Mouse (Mus musculus) CD4-positive, CD25-positive, alpha-beta regulatory T cell, adult 2 months (primary cell): ENCODE data around the gene Mfng.

Source experiments
- DNase-seq: peaks from one replicate; pipeline ENCODE4 v3.0.0-alpha.2; 2012; ENCODE audit warnings: low read depth, low spot score

The Mfng gene

DNA sequence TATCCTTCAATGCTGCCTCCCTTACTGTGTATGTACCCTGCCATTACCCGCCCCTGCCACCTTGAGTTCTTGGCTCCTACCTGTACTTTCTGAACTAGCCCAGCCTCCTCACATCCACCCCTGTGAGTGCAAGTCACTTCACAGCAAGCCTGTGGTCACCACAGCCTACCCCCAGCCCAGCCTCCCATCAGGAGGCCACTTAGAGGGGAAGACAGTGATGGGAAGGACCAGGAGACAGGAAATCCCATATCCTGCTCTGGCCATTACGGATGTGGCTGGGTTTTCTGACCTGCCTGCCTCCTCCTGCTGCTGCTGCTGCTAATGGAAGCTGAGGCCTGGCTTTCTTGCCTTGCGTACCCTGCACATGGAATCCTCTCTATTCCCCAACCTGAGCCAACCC lies 14.8 kb upstream of the Mfng start:
- no peak for DNase-seq

GRCm38 (mm10) chr15:78787287-78787856 lies 14.1 kb upstream of the Mfng start:
- no peak for DNase-seq

DNA sequence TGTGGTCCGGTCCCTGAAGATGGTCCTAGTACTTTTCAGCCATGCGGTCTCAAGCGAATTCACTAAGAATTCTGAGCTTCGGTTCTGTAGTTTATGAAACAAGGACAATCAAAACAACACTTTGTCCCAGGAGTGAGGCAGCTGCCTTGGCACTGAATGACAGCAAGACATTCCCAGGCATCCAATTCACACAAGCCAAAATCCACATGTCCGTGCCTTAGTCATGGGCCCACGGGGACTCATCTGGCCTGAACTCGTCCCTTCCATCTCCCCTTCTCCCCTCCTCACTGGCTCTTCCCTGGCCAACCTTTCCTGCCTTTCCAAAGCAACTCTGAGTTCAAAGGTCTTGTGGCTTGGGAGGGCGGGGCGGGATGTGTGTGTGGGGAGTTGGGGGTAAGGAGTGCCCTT lies 13.1 kb upstream of the Mfng start:
- no peak for DNase-seq

DNA sequence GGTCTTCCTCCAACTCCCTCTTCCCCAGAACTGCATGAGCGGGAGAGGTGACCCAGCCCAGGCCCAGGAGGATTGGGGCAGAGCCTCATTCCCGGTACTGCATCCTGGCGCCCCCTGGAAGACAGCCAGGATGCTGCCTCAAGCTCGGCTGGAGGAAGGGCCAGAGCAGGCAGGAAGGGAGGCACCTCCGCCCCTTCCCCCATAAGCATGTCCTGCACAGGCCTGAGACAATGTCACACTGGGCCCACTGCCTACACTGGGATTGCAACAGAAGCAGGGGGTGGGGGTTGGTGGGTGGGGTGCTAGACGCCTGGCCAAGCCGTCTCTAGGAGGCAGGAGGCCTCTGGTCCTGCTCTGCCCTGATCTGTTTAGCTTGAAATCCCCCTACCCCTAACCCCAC lies 12.7 kb upstream of the Mfng start:
- DNase-seq = no peak

DNA sequence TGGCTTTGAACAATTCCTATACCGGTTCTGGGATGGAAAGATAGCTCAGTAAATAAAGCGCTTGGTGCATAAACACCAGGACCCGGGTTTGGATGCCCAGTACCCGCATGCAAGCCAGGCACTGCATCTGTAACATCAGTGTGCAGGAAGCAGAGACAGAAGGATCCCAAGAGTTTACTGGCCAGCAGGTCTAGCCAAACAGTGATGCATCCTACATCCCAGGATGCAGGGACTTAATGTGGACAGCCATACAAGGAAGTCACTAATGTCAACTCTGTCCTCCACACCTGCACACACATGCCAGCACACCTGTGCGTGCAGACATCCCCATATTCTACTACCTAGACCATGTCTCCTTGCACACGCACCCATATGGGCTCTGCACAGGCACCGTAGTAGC lies 12.0 kb upstream of the Mfng start:
- no peak for DNase-seq

GRCm38 (mm10) chr15:78784520-78784919 lies 11.2 kb upstream of the Mfng start:
- no peak for DNase-seq

DNA sequence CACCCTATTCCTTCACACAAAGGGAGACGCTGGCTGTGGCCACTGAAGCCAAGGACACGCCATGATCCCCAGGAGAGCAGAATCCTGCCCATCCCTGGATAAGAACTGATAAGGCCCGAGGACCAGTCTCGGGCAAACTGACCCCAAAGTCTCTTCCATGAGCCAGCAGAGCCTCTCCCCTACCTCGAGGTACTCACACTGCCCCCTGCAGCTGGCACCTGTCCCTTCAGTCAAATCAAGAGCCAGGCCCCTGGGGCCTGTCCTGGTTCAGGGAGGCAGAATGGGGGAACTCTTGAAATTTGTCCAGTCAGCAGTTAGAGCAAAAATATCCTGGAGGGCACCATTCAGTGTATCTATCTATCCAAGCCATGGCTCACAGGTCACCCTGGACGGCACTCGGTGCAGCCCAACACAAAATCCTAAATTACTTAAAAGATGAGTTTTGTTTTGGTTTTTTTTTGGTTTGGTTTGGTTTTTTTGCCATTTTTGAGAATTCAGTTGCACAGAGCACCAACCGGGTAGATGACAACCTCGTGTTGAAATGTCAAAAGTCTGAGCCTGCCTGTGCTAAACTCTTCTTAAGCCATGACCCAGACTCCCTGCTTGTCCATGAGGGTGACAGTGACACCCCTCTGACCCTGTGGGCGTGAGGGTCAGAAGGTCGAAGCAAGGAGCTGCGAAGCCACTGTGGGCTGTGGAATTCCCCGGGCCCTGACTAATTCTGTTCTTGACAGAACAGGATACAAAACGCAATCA lies 9.3 kb upstream of the Mfng start:
- peak; percentile 16 for DNase-seq

DNA sequence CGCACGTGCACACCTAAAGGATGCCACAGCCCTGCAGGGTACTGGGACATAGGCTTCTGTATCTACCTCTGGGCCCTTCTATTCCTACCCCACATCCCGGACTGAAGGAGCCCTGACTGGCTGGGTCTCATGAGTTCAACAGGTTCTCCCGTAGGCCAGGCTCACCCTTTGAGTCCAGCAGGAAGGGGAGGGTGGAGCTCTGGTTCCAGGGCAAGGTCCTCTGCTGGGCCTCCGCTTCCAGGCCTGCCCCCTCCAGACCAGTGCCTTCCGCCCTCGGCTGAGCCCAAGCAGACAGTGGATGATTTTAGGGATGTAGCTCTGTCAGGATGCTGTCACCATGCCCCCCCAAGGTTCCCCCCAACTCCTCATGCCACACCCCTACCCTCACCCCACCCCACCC lies 7.6 kb upstream of the Mfng start:
- no peak for DNase-seq

DNA sequence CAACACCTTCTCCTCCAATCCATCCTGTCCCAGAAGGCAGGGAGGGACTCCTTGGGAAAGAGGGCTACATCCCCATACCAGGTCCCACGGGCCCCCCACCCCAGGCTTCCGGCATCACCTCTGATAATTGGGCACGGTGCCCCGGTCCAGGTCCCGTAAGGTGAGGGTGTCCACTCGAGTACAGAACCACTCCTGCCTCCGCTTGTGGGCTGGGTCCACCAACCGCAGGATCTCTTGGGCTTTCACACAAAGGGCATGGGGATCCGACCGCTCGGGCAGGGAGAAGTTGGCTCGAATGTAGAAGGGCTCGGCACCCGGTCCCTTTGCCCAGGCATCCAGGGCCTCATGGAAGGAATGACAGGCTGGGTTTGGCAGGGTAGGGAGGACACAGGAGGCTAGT lies 7.1 kb upstream of the Mfng start:
- no peak for DNase-seq

DNA sequence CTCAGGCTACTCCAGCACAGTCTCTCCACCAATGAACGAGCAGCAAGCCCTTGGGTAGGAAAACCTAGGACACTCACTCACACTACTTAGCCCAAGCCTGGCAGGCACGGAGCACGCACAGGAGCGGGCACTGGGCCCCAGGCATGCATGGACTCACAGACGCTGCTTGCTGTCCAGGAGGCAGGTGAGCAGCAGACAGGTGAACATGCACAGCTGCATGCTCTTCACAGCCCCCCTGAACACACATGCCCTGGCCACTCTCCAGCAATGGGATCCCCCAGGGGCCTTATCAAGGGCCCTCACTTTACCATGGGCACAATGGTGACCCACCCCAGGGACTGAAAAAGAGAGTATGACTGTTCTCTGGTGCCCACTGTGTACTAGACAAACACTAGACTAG lies 6.4 kb upstream of the Mfng start:
- DNase-seq = no peak

- peak; percentile 37 for DNase-seq
Observed at GRCm38 (mm10) chr15:78779253-78779652, 6.0 kb upstream of the Mfng start.

- peak; percentile 86 for DNase-seq
Observed at GRCm38 (mm10) chr15:78778077-78778870, 5.0 kb upstream of the Mfng start.

DNA sequence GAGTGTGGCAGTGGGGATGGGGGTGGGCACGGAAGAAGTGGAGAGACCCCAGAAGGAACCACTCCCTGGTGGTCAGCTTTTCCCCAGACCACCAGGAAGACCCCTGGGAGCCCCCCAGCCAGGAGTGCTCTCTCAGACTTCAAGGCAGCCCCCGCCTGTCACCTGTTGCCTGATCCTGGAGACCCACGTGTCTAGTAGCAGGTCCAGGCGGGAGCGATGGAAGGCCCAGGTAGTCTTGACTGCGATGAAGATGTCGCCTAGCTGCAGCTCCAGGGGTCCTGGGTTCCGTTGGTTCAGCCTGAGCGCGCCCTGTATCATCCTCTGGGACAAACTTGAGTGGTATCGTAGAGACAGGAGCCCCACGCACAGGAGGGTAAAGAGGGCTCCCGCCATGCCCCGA lies 419 bp downstream of the Mfng start:
- DNase-seq = no peak

GRCm38 (mm10) chr15:78772368-78772763 lies 909 bp downstream of the Mfng start:
- DNase-seq = peak; percentile 74

GRCm38 (mm10) chr15:78771531-78772367 lies 1.5 kb downstream of the Mfng start:
- DNase-seq = peak; percentile 74

DNA sequence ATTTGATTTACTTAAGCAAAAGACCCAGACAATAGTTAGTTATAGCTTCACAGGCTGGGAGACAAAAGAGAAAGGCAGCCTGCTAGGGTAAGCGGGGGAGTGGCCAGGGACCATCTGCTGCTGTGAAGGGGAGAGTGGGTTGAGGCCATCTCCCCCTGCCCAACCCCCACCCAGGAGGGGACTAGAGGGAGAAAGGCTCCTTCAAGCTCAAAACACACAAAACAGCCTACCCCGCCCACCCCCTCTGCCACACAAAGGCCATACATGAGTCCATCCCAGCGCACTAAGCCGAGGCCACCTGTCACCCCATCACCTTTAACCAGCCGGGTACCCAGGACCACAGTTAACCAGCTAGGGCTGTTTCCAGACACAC lies 2.3 kb downstream of the Mfng start:
- peak; percentile 21 for DNase-seq

DNA sequence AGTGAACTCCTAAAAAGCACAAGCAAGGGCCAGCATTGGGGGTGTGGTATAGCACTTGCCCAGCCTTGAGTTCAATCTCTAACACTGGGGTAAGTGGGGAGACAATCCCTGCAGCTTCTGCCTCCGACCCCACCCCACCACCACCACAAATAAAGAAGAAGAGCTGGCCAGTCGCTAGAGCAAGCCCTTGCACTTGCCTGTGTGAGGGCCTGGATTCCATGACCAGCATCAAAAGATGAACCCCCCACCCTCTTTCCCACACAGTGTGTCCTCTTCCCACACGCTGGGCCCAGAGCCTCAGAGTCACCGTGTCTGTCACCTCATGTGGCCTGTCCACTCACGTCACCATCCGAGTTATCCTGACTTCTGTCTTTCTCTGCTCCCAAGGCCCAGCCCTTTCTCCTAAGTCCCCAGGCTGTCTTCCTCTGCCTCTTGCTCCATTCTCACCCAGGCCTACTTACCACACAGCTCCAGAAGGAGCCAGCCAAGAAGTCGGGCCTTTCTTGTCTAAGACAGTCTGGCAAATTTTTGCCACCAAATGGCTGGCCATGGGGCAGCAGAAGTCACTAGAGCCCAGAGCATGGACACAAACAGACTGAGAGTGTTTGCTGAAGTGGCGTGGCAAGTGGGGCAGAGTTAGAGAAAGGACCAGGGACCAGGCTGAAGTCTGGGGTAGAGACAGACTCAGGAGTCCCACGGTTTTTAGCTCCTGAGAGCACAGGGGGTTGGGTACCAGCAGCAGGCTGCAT lies 2.9 kb downstream of the Mfng start:
- no peak for DNase-seq

GRCm38 (mm10) chr15:78769064-78769463 lies 4.2 kb downstream of the Mfng start:
- DNase-seq = no peak

- DNase-seq = no peak
Observed at GRCm38 (mm10) chr15:78763704-78764103, 9.6 kb downstream of the Mfng start.

DNA sequence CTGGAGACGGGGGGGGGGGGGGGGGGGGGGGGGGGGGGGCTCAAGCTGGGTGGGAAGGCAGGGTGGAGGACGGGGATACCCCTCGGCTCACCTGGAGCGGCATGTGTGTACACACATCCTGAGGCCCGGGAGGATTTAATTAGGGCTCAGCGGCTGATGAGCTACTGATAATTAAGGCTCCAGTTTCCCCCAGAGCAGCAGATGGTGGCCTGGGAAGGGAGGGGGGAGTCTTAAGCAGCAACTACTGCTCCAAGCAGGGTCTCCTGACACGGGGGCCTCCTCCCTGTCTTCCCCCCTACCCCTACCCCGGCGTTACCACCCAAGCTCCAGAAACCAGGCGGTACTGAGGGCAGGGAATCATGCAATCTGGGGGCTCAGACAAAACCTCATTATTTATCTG lies 10.1 kb downstream of the Mfng start:
- DNase-seq = no peak

GRCm38 (mm10) chr15:78761112-78761511 lies 12.2 kb downstream of the Mfng start:
- DNase-seq = no peak
